Mouse (Mus musculus): Measurements from ENCODE around the gene Ndufaf7.

The Ndufaf7 gene

GRCm38 (mm10) chr17:78966092-78966883 is 29.4 kb downstream of the Ndufaf7 start:
- DNase-seq, result no peak

- DNase-seq, result no peak
Measured at GRCm38 (mm10) chr17:78968500-78968899, 31.6 kb downstream of the Ndufaf7 start.

GRCm38 (mm10) chr17:78983166-78983565 is 46.2 kb downstream of the Ndufaf7 start:
- DNase-seq, result no peak

- no peak for DNase-seq
Measured at GRCm38 (mm10) chr17:78983736-78984135, 46.8 kb downstream of the Ndufaf7 start.

GRCm38 (mm10) chr17:78989015-78989414 is 52.1 kb downstream of the Ndufaf7 start:
- no peak for DNase-seq

GRCm38 (mm10) chr17:78991549-78991948 is 54.6 kb downstream of the Ndufaf7 start:
- DNase-seq, result no peak

- no peak for DNase-seq
Measured at GRCm38 (mm10) chr17:78992303-78993027, 55.5 kb downstream of the Ndufaf7 start.

GRCm38 (mm10) chr17:78993670-78994069 is 56.7 kb downstream of the Ndufaf7 start:
- DNase-seq, result no peak

GRCm38 (mm10) chr17:78994382-78994781 is 57.4 kb downstream of the Ndufaf7 start:
- no peak for DNase-seq

- DNase-seq, result no peak
Measured at GRCm38 (mm10) chr17:78994931-78995820, 58.2 kb downstream of the Ndufaf7 start.

All from thymus, postnatal 14 days (tissue).